Mouse (Mus musculus) heart, adult 9 months (tissue): ENCODE data around the gene Ajm1.
A peak's percentile ranks its signal among the peaks of the same experiment; 100 is the strongest.

Experiments used
- DNase-seq, 2 experiments: peaks; one replicate each; pipeline ENCODE4 v3.0.0; 2022; ENCODE audit warnings: low spot score in 2 of 2

Gene Ajm1

DNA sequence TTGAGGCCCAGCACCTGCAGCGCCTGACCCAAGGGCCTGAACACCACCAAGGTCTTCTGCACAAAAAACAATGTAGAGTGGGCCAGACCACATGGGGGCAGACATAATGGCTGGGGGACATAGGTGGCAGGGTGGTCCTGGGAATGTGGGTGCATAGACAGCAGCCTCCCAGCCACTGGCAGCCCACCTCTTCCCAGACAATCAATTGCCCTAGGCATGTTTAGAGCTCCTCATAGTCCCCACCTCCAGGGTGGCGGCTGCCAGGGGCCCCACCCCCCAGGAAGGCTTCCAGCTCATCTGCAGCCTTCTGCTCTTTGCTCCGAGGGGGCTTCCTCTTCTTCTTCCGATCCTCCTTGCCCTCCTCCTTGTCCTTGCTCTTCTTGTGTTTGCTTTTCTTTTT, 2.0 kb upstream of the Ajm1 start:
- no peak for DNase-seq

DNA sequence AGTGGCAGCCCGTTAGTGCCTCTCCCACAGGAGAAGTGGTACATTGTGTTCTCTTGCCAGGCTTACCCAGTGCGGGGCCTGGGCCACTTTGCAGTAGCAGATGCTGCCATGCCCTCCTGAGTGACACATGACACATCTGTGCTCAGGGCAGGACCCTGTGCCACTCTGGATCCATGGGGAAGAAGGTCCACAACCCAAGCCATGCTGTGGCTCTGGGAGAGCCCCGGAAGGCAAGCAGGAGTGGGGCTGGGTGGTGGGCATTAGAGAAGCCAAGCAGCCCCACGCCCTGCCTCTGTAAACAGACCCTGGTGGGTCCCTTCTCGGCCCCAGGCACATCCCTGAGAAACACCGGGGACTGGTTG, 1.5 kb upstream of the Ajm1 start:
- DNase-seq, result no peak

DNA sequence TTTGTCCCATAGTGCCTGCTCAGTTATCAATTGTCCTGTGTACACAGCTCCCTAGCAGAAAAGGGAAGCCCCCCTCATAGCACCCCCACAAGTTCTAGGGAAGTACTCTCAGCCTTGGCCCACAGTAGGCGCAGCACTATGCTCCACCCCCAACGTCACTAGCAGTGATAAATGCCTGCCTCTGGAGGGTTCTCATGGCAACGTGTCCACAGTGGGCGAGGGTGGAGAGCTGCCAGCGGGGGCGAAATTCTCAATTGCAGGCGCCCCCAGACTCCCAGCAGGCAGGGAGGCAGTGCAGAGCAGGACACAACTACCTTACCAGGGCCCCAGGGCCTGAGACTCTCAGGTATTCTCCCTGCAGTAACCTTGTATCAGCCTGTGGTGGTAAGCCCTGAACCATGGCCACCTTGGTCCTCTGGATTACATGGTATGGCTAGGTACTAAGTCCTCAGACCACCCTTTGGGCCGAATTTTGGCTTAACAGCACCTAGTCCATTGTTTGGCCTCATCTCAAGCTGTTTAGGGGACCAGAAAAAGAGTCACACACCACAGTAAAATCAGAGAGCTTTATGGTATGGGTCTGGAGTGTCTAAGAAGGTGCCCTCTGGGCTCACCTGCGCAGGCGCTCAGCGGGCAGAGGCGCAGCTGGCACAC, 1.0 kb upstream of the Ajm1 start:
- DNase-seq, result no peak

DNA sequence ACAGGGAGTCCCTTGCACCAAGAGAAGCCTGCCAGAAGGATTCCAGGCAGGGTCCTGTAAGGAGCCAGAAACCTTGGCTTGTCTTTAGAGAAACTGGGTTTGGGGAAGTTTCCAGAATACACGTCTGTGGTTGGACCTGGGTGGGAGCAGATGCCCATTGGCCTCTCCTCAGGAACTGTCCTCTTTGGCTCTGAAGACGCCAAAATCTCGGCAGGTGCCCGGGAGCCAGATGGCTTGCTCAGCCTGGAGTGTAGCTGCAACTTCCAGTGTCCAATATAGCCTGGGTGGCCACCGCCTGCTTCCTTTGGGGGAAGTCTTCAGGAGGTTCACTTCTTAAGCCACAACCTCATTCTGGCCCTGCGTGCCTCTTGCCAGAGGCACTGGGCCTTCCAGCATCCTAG, 344 bp upstream of the Ajm1 start:
- no peak for DNase-seq

DNA sequence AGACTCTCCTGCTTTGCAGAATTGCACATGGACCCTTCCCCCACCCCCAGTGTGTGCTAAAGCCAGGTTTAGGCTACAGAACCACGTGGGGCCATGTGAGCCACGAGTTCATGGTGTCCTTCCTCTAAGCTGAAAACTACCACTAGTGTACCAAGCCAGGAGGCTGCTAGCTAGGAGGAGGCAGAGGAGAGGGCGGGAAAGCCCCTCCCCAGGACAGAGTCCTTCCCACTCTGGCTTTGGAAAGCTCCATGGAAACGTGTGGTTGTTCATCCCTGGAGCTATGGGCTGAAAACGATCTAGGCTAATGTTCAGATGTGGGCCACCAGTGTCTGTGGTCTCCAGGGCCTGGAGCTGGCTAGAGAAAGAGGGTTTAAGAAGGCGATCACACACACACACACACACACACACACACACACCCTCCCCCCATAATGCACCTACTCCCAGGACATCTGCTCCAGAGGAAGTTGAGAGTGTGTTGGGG, 896 bp downstream of the Ajm1 start:
- DNase-seq, result no peak

DNA sequence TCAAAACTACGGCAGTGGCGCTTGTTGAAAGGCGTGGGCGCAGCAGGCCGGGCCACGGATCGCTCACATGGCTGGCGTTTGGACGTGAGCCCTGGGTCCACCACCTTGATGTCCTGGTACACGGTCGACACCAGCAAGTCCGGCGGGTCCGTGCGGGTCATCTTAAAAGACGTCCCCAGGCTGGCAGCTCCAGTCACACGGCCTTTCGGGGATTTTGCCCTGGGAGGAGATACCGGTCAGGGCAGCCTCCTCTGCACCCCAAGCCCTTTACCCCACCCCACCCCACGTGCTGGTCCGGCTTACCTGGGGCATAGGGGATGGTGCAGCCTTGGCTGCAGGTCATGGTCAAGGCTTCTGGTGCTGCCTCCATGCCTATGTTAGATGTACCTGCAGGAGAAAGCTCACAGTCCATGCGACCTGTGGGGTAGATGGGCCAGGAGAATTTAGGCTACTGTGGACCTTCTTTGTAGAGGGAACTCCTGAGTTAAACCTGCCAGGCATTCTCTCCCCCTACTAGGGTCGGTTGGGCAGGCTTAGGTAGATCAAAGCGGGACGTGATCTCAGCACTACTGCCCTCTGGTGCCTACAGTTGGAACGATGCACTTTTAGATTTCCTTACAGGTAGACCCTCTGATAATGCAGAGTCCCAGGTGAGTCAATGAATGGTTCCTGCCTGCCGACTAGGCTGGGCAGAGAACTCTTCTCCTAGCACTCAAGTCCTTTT, 1.7 kb downstream of the Ajm1 start:
- DNase-seq, result no peak

DNA sequence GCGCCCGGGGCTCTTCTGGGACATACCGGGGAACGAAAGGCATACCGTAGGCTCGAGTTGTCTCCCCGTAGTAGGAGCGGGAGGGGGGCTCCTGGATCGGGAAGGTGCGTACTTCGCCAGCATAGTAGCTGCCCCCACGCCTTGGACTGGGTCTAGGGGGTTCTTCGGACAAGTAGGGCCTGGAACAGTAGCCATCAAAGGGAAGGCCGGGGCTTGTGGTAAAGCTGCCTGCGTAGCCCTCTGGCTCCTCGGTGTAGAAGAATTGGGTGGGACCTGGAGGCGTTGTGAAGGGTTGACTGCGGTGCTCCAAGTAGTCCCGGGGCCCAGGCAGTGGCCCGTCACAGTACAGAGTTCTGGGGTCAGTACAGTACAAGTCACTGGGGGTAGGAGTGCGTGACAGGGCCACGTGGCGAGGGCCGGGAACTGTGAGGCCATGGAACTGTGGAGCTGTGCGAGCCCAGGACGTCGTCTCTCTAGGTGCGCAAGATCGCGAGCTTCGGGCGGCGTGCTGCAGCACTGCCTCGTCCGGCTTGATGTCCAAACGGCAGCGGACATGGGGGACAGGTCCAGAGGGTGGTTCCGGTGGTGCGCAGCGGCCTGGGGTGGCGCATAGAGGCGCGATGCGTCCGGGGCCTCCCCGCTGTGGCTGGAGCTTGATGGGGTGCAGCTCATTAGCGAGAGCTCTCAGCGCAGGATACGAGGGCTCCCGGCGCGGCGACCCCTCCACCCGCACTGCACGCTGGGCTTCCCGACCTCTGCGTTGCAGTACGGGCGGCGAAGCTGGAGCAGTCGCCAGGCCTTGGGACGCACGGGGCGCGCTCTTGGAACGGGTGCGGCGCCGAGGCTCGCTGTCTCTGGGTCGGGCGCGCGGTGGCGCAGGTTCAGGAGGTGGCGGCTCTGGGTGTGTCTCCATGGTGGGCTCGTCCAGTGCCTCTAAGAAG, 2.5 kb downstream of the Ajm1 start:
- DNase-seq, result no peak

DNA sequence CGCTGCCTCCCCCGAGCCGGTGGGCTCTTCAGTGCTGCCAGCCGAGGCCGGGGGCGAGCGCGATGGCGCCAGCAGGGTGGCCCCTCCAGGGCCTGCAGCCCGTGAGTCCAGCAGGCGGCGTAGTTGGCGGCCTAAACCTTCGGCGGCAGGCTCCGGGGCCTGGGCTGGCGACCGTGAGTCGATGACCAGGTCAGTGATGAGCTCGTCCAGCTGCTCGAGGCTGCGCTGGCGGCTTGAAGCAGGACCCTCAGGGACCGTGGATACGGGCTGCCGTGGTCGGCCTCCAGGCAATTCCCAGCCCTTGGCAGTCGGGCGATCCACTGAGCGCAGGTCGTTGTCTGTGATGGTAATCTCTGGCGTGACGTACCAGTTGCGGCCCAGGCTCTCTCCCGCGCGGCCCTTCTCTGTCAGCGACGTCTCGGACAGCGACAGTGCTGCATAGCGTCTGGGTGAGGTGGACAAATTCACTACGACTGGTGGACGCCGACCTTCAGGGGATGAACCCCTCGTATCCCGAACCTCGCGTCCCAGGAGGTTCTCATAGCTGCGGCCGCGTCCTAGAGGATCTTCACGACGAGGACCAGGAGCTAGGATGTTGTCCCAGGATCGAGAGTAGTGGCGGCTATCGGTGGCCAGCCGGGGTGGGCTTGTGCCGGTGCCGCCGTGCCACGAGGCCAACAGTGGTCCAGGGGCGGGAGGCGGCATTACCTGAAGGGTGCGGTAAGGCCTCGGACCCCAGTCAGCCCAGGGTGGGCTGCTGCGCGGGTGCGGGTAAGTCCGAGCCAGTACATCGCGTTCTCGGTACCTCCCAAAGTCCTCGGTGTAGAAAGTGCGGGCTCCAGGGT, 3.4 kb downstream of the Ajm1 start:
- DNase-seq, result no peak

DNA sequence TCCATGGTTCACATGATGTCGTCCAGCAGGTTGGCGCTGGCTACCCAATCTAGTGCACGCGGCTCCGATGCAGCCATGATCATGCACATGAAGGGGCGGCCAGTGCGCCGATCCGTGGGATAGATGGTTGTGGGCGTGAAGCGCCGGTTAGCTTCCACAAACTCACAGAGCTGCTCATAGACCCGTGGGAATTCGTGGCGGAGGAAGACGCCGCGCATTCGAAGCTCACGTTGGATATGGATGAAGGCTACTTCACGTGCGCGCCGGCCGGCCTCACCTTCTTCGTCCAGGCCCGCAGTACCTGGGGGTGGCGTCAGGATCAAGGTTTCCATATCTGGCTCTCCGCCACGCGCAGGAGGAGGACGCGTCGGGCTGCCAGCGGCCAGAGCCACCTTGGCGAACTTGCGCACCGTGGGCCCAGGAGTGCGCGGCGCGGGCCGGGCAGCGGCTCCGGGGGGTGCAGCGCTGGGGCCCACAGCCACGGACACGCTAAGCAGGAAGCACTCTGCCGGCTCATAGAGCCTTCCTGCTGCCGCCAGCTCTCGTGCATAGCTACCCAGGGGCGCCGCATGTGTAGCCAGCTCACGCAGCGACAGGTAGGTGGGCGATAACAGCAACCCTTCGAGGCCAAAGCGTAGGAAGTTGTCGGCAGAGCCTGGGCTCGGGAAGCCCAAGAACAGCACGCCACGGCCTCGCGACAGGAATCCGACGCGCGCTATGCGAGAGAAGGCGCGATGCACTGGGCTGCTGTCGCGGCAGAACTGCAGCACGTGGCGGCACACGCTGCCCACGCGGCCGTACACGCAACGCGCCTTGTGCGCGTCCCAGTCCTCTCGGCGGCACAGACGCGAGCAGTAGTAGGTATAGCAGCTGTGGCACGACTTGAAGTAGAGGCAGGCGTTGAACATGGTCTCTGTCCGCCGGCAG, 4.3 kb downstream of the Ajm1 start:
- DNase-seq, result no peak

DNA sequence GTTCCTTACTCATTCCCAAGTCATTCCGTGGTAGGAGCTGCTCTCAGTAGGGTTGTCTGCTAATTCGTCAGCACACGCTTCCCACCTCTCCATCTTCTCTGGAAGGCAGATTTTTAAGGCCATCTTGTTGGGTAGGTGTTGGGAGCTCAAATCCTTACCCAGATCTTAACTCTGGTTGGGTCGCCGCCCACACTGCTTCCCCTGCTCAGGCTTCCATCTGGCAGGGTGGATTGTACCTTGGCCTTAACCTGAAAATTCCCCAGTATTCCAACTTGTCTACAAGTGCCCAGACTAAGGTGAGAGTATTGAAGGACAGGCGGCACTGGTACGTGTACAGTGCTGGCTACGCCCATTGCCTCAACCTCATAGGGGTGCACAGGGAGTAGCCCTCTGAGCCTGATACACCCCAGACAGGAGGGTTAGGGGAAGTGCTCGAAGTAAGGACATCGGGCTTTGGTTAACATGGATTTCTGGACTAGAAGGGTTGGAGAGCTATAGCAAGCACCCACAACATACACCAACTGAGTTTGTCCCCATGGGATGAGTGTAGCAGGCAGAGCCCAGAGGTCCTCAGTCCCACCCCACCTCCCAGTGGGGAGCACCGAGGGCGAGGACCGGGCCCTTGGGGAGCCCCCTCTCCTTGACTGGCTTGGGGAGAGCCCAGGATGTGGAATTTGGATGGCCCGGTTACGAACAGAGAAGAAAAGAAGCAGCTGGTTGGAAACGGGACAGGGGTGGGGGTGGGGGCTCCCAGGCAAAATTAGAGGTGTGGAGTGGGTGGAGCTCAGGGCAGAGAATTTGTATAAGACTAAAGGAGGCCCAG, 5.3 kb downstream of the Ajm1 start:
- no peak for DNase-seq

DNA sequence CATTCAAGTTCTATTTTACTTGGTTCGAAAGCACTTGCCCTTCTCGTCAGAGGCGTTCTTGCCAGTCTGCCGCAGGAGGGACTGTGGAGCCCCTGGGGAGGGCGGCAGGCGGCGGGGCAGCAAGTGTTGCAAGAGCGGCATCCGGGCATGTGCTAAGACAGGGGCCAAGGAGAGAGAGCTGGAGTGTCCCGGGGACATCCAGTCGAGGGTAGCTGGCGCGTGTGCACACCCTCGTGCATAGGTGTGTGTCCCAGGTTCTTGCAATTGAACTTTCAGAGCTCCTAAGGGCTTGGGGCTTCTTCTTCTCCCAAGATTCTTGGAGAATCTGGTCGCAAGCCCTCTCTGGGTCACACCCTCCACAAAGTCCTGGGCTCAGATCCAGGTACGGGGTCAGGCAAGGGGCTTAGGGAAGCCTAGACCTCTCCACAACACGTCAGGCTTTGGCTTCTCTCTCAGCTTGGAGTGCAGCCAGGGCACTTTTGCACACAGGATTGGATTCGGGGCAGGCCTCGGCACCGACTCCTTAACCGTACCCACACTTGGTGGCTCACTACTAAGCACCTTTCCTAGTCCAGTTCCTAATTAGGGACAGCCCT, 6.0 kb downstream of the Ajm1 start:
- no peak for DNase-seq

DNA sequence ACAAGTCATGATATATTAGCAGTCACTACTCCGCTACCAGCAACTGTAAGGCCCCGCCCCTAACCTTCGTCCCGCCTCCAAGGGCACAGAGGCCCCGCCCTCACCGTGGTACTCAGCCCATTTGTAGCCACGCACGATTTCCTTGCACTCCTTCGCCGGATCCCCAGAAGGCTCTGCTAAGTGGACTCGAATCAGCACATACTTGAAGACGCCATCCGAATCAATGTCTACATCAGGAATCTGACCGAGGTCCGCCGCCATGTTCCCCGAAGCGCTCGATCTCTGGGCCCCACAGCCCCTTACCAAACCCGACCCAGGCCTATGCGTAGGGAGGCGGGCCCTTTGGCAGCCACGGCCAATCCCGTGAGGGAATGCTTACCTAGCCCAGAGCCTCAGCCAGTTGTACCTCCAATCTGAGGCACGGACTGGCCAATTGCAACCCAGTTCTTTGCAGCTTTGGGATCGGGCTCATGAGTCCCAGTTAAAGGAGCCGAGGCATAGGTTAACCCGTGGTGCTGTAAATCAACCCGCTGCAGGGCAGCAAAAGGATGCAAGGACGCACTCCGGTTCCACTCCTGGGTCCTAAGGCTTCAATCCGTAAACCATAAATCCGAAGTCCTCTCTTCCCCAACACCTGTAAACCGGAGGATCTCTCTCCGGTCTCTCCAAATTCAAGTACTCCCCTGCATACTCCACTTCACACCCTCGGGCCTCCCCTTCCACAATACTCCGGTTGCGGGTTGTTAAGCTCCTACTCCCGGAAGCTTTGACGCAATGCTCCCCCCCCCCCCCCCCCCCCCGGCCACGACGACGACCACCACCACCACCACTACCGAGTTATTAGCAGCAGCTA, 6.8 kb downstream of the Ajm1 start, which contains the start of the genes Mamdc4 and Phpt1:
Gene Mamdc4 (minus strand): TSS at position 267 of the 853 bp plus-strand sequence.
Gene Phpt1 (minus strand): TSS at position 646 of the 853 bp plus-strand sequence.
- peak; percentile 98 to 99 for DNase-seq

DNA sequence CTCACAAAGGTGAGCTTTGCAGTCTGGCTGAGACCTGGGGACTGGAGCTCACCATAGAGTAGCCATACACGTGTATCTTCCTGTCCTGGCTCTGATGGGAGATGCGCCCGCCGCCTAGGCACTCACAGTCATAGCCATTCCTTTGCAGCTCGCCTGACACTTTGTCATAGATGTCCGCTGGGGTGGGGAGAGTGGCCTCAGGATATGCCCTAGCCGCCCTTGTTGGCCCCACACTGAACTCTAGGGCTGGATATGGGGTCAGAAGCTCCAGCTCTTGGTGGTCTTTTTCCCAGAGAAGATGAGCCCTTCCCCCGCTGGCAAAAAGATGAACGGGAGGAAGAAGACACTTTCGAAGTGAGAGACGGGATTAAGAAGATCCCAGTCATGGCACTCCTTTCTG, 7.4 kb downstream of the Ajm1 start:
- no peak for DNase-seq

DNA sequence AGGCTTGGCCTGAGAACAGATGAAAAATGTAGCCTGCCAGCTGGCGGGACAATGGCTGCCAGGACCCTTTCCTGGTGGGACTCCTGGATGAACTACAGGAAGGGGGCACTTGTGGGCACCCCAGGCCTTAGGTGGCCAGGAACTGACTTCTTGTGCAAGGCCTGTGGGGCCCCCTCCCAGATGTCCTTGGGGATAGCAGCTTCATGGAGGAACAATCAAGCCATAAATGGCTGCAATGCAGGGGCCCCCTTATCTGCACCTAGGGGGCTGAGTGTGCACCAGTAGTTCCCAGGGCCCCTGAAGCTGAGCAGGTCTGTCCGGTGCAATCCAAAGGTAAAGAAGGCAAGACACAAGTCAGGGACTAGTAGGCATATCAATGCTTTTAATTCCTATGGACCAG, 8.5 kb downstream of the Ajm1 start:
- DNase-seq, result no peak

DNA sequence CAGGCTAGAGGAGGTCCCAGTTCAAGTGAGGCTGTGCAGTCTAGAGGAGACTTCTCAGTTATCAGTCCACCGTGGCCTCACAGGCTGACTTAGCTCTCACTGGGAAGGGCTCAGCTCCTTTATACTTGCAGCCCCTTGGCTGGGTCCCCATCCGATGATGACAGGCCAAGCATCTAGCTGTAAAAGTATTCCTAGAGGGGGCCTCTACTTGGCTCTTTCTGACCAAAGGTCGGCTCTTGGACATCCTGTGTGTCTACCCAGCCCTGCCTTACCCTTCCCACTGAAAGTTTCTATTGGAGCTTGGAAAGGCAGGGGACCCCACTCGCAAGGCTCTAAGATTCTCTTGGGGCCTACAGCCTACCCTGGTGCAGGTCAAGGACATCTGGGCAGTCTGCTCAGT, 10.3 kb downstream of the Ajm1 start:
- no peak for DNase-seq

DNA sequence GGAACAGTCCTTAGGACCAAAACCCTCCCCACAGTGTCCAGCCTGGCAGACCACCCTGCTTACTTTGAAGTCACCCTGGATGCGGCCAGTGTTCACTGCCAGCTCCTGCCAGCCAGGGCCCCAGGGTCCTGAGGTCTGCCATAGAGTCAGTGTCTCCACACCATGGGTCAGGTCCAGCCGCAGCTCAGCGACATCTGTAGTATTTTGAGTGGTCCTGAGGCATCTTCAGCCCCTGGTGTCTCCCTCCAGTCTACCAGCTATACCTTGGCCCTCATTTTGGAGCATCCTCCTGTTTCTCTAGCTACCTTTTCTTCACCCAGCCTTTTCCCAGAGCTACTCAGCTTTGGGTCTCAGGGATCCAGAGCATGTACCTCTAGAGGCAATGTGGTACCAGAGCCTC, 12.2 kb downstream of the Ajm1 start:
- DNase-seq, result no peak

DNA sequence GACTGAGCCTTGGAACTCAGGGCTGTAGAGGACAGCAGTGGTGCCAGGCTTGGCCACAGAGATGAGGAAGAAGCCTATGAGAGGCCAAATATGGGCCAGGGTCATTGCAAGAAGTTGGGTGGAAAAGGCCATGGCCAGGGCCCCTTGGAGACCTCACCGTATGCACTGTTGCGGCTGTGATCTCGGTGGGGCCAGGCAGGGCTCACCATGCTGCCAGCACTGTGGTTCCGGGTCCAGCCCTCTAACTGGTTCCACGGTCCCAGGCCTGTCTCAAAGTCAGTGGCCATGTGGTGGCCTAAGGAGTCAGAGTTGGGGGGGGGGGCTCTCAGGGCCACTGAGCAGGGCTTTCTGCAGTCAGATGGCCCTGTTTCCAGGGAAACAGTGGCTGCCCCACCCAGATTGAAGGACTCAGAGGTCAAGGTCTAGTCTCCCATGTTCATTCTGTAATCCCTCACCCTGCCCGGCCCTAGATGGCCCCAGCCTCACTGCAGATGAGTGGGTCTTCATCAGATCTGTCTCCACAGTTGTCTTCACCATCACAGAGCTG, 13.0 kb downstream of the Ajm1 start:
- no peak for DNase-seq

DNA sequence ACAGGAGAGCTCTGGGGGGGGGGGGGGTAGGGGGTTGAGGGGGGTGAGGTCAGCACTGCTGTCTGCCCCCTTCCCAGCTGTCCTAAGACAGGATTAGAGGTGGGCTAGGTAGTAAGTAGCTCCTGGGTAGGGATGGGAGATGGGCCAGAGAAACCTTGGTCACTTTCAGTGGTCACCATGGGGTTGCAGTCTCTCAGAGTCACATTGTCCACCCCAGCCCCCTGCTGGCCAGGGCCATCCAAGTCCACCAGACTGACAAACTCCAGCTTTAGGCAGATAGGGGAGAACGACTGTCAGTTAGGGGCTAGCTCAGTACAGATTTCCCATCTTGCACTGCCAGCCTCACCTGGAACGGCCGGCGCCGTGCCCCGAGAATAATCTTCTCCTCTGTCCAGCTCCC, 15.0 kb downstream of the Ajm1 start:
- no peak for DNase-seq
